Mouse (Mus musculus): Measurements from ENCODE around the gene Hspa4. TPM values are rescaled to one million over a fixed set of nuclear protein-coding genes. Genes with fewer than 3 reads are reported as not detected.
"Not testable (repeated sequence)": the region's sequence is repeated elsewhere in the genome, so short reads cannot be mapped to it uniquely, and the experiment has no call there.

The Hspa4 gene
- total and polyA plus RNA-seq, 3 experiments, result 209 to 907 (median 276) TPM

DNA sequence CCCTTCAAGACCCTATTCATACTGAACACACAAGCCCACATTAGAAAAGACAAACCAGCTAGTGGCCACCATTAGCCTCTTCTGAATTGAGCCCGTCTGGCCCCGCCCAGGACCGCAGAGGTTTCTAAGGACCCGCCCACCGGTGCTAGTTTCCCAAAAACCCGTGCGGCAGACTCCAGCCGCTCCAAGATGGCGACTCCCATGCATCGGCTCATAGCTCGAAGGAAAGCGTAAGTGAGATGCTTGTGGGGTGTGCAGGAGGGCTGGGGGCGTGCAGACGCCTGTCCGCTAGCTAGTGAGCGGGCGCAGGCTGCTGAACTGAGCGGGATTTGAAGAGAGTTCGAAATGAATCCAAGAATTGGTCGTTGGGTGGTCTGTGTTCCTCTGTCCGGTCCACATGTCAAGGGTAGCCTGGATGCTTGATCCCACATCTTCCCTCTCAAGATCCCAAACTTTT is 24.3 kb upstream of the Hspa4 start, which contains the start of gene Zcchc10:
Gene Zcchc10 (plus strand): TSS at position 168 of the 457 bp plus-strand sequence.
- H3K4me3 ChIP-seq (ENCODE audit: control insufficient read depth in 1 of 2, insufficient read depth in 1 of 2, low read depth in 2 of 2, low read length in 2 of 2), result peak within 1 kb of the TSS; percentile 83 to 92
- H3K27me3 ChIP-seq (ENCODE audit: control insufficient read depth in 1 of 2, insufficient read depth in 2 of 2, low read length in 2 of 2), result no peaks in the 10 kb centered on the region
- no peaks in the 10 kb centered on the region for H3K9me3 ChIP-seq (replicated peaks; ENCODE audit: insufficient read depth, low read length)
- H3K27ac ChIP-seq (ENCODE audit: control insufficient read depth, low read depth, low read length), result peak within 1 kb of the TSS; percentile 62
- H3K36me3 ChIP-seq (ENCODE audit: control insufficient read depth in 1 of 2, insufficient read depth in 2 of 2, low read length in 2 of 2), result peaks cover 11 to 29% of the 10 kb centered on the region in 2 experiments
- H3K79me2 ChIP-seq (ENCODE audit: control insufficient read depth, insufficient read depth, low read length, poor library complexity), result peaks cover 21% of the 10 kb centered on the region
- TF ChIP-seq NELFE (IDR thresholded peaks at IDR 0.05; ENCODE audit: low read depth, low read length), result peak; percentile 92
- TF ChIP-seq MXI1 (IDR thresholded peaks at IDR 0.05; ENCODE audit: low read depth, low read length), result peak; percentile 96
- TF ChIP-seq MYC (IDR thresholded peaks at IDR 0.05; ENCODE audit: low read depth, low read length), result peak; percentile 91
- peak; percentile 79 for TF ChIP-seq TCF12 (IDR thresholded peaks at IDR 0.05; ENCODE audit: low read depth, low read length)
- TF ChIP-seq POLR2A (IDR thresholded peaks at IDR 0.05; ENCODE audit: control insufficient read depth in 1 of 2, insufficient read depth in 1 of 2, low read depth in 1 of 2, low read length in 2 of 2, poor library complexity in 1 of 2), result peak; percentile 95 to 98
- peak; percentile 86; the same call in 1 of the 2 replicates for TF ChIP-seq ZMIZ1 (IDR thresholded peaks at IDR 0.05; ENCODE audit: low read depth, low read length)
- TF ChIP-seq UBTF (IDR thresholded peaks at IDR 0.05; ENCODE audit: borderline replicate concordance, insufficient read depth, low read depth, low read length), result no peak
- no peak for TF ChIP-seq RAD21 (IDR thresholded peaks at IDR 0.05; ENCODE audit: low read depth, low read length)
- TF ChIP-seq E2F4 (IDR thresholded peaks at IDR 0.05; ENCODE audit: borderline replicate concordance, low read depth, low read length), result no peak
- TF ChIP-seq USF1 (IDR thresholded peaks at IDR 0.05; ENCODE audit: low read depth, low read length), result no peak
- peak; percentile 84 for TF ChIP-seq HCFC1 (IDR thresholded peaks at IDR 0.05; ENCODE audit: low read depth, low read length)
- TF ChIP-seq RCOR1 (IDR thresholded peaks at IDR 0.05; ENCODE audit: low read depth, low read length), result no peak
- TF ChIP-seq JUND (IDR thresholded peaks at IDR 0.05; ENCODE audit: low read depth, low read length), result no peak
- peak; percentile 86 for TF ChIP-seq SIN3A (IDR thresholded peaks at IDR 0.05; ENCODE audit: low read length)
- TF ChIP-seq TBP (IDR thresholded peaks at IDR 0.05; ENCODE audit: low read depth, low read length), result peak; percentile 89; the same call in 1 of the 2 replicates
- peak; percentile 95 for TF ChIP-seq POLR2AphosphoS2 (IDR thresholded peaks at IDR 0.05; ENCODE audit: low read length)
- TF ChIP-seq CHD2 (IDR thresholded peaks at IDR 0.05; ENCODE audit: low read length), result no peak
- peak; percentile 42; the same call in 1 of the 2 replicates for TF ChIP-seq ELF1 (IDR thresholded peaks at IDR 0.05; ENCODE audit: low read depth, low read length)
- peak; percentile 78; the same call in 1 of the 2 replicates for TF ChIP-seq MAX (IDR thresholded peaks at IDR 0.05; ENCODE audit: low read length)
- peaks cover 6 to 25% of the 10 kb centered on the region in 2 experiments for H3K4me1 ChIP-seq (ENCODE audit: control insufficient read depth in 1 of 2, insufficient read depth in 2 of 2, low read length in 2 of 2)
- H3K9ac ChIP-seq (ENCODE audit: control insufficient read depth, low read depth, low read length, poor library complexity, severe bottlenecking), result peak within 1 kb of the TSS; percentile 93
- DNase-seq (ENCODE audit: low read depth, low spot score), result peak; percentile 97

GRCm38 (mm10) chr11:53319867-53320266 is 19.6 kb upstream of the Hspa4 start:
- peak; percentile 93 for DNase-seq (ENCODE audit: low read depth, low spot score)
- H3K4me3 ChIP-seq (ENCODE audit: control insufficient read depth in 1 of 2, insufficient read depth in 1 of 2, low read depth in 2 of 2, low read length in 2 of 2), result peak overlapping the region; percentile 5 to 41; a peak in 3 of 4 replicates
- not testable (repeated sequence) for H3K79me2 ChIP-seq (ENCODE audit: control insufficient read depth, insufficient read depth, low read length, poor library complexity); H3K9me3 ChIP-seq (replicated peaks; ENCODE audit: insufficient read depth, low read length); H3K27me3 ChIP-seq (ENCODE audit: control insufficient read depth in 1 of 2, insufficient read depth in 2 of 2, low read length in 2 of 2)
- TF ChIP-seq POLR2A (IDR thresholded peaks at IDR 0.05; ENCODE audit: control insufficient read depth in 1 of 2, insufficient read depth in 1 of 2, low read depth in 1 of 2, low read length in 2 of 2, poor library complexity in 1 of 2), result peak; percentile 71 to 72
- peak; percentile 94 for TF ChIP-seq BHLHE40 (IDR thresholded peaks at IDR 0.05; ENCODE audit: borderline replicate concordance, low read depth, low read length)
- peak; percentile 48; the same call in 1 of the 2 replicates for TF ChIP-seq MXI1 (IDR thresholded peaks at IDR 0.05; ENCODE audit: low read depth, low read length)
- TF ChIP-seq RCOR1 (IDR thresholded peaks at IDR 0.05; ENCODE audit: low read depth, low read length), result peak; percentile 44; the same call in 1 of the 2 replicates
- peak; percentile 76 for TF ChIP-seq NELFE (IDR thresholded peaks at IDR 0.05; ENCODE audit: low read depth, low read length)
- TF ChIP-seq MAX (IDR thresholded peaks at IDR 0.05; ENCODE audit: low read length), result peak; percentile 80
- TF ChIP-seq GATA1 (IDR thresholded peaks at IDR 0.05; ENCODE audit: low read depth, low read length), result peak; percentile 50
- TF ChIP-seq MYC (IDR thresholded peaks at IDR 0.05; ENCODE audit: low read depth, low read length), result peak; percentile 70; the same call in 1 of the 2 replicates
- TF ChIP-seq POLR2AphosphoS2 (IDR thresholded peaks at IDR 0.05; ENCODE audit: low read length), result peak; percentile 74; the same call in 1 of the 2 replicates
- peak; percentile 89 for TF ChIP-seq ETS1 (IDR thresholded peaks at IDR 0.05; ENCODE audit: low read depth, low read length)
- TF ChIP-seq E2F4 (IDR thresholded peaks at IDR 0.05; ENCODE audit: borderline replicate concordance, low read depth, low read length), result 0 out of 2 replicates have a peak, but pooled peaks have one; percentile 52
- TF ChIP-seq USF1 (IDR thresholded peaks at IDR 0.05; ENCODE audit: low read depth, low read length), result peak; percentile 89
- TF ChIP-seq ZMIZ1 (IDR thresholded peaks at IDR 0.05; ENCODE audit: low read depth, low read length), result peak; percentile 67; the same call in 1 of the 2 replicates
- TF ChIP-seq NRF1 (IDR thresholded peaks at IDR 0.05; ENCODE audit: insufficient read depth, low read depth, low read length, poor library complexity, severe bottlenecking), result peak; percentile 79
- TF ChIP-seq TCF12 (IDR thresholded peaks at IDR 0.05; ENCODE audit: low read depth, low read length), result peak; percentile 72; the same call in 1 of the 2 replicates
- peak; percentile 72; the same call in 1 of the 2 replicates for TF ChIP-seq SIN3A (IDR thresholded peaks at IDR 0.05; ENCODE audit: low read length)
- peak; percentile 14 to 75; a peak in 3 of 4 replicates for TF ChIP-seq EP300 (IDR thresholded peaks at IDR 0.05; ENCODE audit: low read depth in 1 of 2, low read length in 2 of 2)
- peak; percentile 77 for TF ChIP-seq HCFC1 (IDR thresholded peaks at IDR 0.05; ENCODE audit: low read depth, low read length)
- peak; percentile 70; the same call in 1 of the 2 replicates for TF ChIP-seq CHD1 (IDR thresholded peaks at IDR 0.05; ENCODE audit: low read depth, low read length)
- TF ChIP-seq USF2 (IDR thresholded peaks at IDR 0.05; ENCODE audit: borderline replicate concordance in 1 of 2, insufficient read depth in 1 of 2, low read depth in 1 of 2, low read length in 2 of 2), result peak in 1 of 2 experiments; percentile 72; a peak in 1 of 4 replicates
- peak; percentile 72 for TF ChIP-seq TBP (IDR thresholded peaks at IDR 0.05; ENCODE audit: low read depth, low read length)
- H3K27ac ChIP-seq (ENCODE audit: control insufficient read depth, low read depth, low read length), result peak overlapping the region; percentile 74
- peaks cover 13 to 21% of the 10 kb centered on the region in 2 experiments for H3K4me1 ChIP-seq (ENCODE audit: control insufficient read depth in 1 of 2, insufficient read depth in 2 of 2, low read length in 2 of 2)
- peaks cover 0 to 21% of the 10 kb centered on the region in 2 experiments; a peak in 2 of 4 replicates for H3K36me3 ChIP-seq (ENCODE audit: control insufficient read depth in 1 of 2, insufficient read depth in 2 of 2, low read length in 2 of 2)
- H3K9ac ChIP-seq (ENCODE audit: control insufficient read depth, low read depth, low read length, poor library complexity, severe bottlenecking), result peak overlapping the region; percentile 66
